Mouse (Mus musculus) embryo, embryonic 11.5 days (tissue): ENCODE measurements at regions not wholly inside any gene's neighbourhood (a gene's known extent, or its start where the extent isn't known, plus 50 kb on each side); places are given as distances from the start of the nearest gene placed in this dataset.
"Not testable (repeated sequence)": the region's sequence is repeated elsewhere in the genome, so short reads cannot be mapped to it uniquely, and the experiment has no call there.

Experiments
- DNase-seq: peaks from one replicate; pipeline ENCODE4 v3.0.0-alpha.2; 2012; ENCODE audit warnings: low read depth, low spot score

- DNase-seq, result not testable (repeated sequence)
These were observed 524.8 kb downstream of the Dad1 start for GRCm38 (mm10) chr14:53729149-53729548.

GRCm38 (mm10) chr14:53726914-53727313 lies 527.0 kb downstream of the Dad1 start:
- DNase-seq, result not testable (repeated sequence)

GRCm38 (mm10) chr14:53723611-53724010 lies 530.3 kb downstream of the Dad1 start:
- not testable (repeated sequence) for DNase-seq

DNA sequence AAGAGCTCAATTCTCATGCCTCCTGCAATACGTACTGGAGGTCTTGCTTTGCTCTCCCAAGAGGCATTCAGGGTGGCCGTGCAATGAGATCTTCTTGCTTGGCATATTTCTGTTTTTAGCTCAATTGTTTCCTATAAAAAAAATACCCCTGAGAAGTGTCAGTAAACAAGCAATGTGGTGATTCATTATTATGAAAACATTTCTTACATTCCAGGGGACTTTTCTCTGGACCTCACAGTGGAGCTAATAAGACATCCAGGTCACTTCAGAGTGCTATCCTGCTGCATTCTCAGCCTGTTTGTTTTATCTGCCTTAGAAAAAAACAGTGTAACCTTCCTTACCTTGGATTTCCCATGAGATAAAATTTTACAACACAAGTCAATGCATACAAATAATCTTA lies 532.0 kb downstream of the Dad1 start:
- DNase-seq, result not testable (repeated sequence)

DNA sequence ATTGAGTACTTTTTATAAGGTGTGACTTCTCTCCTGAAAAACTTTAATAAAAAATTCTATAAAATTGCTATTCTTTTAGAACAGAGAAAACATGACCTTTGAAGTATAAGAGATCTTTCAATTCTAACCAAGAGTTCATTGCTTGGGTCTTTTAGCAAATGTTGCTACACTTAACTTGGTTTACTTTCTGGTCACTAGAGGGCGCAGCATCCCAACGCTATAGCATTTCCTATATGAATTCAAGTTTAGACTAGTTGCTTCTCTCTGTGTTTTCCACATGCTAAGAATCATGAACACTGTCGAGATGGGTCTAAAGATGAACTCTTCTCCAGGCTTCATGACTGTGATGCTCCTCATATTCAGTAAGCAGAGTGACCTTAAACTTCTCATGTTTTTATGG lies 544.3 kb downstream of the Dad1 start:
- not testable (repeated sequence) for DNase-seq

DNA sequence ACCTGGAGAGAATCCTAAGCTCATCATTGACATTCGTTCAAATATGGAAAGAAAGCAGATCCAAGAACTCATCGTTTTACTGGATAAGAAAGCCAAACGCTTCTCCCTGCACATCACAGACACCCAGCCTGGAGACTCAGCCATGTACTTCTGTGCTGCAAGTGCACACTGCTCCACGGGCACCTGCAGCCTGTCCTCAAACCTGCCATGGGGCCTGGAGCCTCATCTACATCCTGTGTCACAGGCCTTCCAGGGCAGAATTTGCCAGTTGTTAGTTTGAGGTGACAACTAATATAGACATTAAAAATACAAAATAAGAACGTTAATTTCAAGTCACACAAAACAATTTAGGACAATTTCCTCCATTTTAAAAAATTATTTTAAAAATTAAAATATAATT lies 549.6 kb downstream of the Dad1 start:
- not testable (repeated sequence) for DNase-seq

GRCm38 (mm10) chr14:53703593-53703992 lies 550.3 kb downstream of the Dad1 start:
- DNase-seq, result not testable (repeated sequence)

DNA sequence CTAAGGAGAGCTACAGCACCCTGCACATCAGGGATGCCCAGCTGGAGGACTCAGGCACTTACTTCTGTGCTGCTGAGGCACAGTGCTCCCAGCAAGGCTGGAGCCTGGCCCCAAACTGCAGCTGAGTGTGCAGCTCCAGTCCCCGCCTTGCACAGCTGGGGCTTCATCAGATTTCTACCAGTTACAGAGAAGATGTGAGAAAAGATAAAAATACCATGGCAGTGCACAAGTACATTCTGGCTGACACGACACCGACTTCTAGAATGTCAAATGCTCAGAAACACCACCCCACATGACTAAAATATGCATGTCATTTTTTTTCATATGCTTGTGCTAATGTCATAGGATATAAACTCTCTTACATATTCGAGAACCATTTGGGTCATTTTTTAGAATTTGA lies 569.8 kb downstream of the Dad1 start:
- DNase-seq, result not testable (repeated sequence)

- DNase-seq, result not testable (repeated sequence)
These were observed 570.4 kb downstream of the Dad1 start for GRCm38 (mm10) chr14:53683361-53684015.

GRCm38 (mm10) chr14:53682679-53683078 lies 571.2 kb downstream of the Dad1 start:
- DNase-seq, result not testable (repeated sequence)

DNA sequence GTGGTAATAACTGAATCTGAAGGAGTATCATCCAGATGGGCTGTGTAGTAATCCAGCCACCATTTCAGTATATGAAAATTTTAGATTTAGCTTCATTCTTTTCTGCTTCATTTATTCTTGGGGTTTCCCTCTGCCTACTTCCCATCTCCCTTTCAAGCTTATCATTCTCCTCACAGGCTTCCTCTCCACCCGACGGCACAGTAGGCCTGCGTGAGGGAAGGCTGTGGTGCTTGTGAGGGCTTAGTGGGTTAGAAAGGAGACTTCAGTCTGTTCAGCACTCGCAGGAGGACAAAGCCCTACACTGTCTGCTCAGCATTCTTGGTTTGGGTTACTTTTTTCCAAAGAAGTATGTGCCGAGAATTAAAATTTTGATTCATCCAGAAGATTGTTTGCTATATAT lies 572.6 kb downstream of the Dad1 start:
- not testable (repeated sequence) for DNase-seq

- DNase-seq, result not testable (repeated sequence)
These were observed 588.2 kb downstream of the Dad1 start for GRCm38 (mm10) chr14:53665681-53666080.

GRCm38 (mm10) chr14:53662700-53663355 lies 591.1 kb downstream of the Dad1 start:
- DNase-seq, result not testable (repeated sequence)

- DNase-seq, result not testable (repeated sequence)
These were observed 599.2 kb downstream of the Dad1 start for GRCm38 (mm10) chr14:53654669-53655068.

DNA sequence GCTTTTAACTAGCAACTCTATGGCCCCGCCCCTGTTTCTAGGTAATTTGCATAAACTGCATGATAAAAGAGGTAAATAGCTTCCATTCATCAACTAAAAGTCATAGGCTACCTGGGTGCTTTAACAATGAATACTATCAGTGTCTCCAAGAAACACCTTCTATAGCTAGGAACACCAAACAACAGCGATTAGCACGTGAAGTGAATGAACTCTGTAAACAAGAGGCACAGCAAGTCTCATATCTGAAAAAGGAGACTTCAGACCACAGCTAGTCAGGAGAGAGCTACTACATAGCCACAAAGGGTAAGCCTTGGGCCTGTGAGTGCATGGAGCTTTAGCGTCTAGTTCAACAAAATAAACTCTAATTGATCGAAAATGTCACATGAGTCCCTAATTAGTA lies 602.8 kb downstream of the Dad1 start:
- not testable (repeated sequence) for DNase-seq

- not testable (repeated sequence) for DNase-seq
These were observed 604.7 kb downstream of the Dad1 start for GRCm38 (mm10) chr14:53649189-53649588.

- DNase-seq, result not testable (repeated sequence)
These were observed 613.5 kb downstream of the Dad1 start for GRCm38 (mm10) chr14:53640441-53640840.

DNA sequence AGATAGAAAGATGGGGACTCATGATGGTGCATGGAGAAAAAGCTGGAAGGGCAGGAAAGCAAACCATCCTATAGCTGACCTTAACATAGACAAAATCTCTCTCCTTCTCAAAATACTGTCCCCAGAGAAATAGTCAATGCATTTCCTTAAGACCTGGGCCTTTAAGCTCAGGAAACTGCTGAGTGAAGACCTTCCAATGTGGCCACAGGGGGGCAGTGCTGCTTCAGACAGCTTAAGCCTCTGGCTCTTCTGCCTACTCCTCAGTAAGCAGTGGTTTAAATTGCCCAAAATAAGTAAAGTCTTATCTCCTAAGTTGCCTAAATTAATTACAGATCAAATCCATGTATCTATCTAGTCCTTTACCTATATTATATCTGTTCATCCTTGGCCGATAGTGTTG lies 616.2 kb downstream of the Dad1 start:
- peak; percentile 20 for DNase-seq

DNA sequence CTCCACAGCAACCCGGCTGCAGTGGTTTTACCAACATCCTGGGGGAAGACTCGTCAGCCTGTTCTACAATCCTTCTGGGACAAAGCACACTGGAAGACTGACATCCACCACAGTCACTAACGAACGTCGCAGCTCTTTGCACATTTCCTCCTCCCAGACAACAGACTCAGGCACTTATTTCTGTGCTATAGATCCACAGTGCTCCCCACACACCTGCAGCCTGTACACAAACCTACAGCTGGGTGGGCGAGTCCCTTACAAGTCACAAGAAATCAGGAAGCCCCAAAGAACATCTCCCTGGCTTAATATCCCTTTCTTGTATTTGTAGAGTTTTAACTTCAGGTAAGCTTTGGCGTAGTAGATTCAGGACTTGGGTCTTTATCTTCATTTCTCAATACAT lies 618.7 kb downstream of the Dad1 start:
- not testable (repeated sequence) for DNase-seq

GRCm38 (mm10) chr14:53634320-53634979 lies 619.5 kb downstream of the Dad1 start:
- not testable (repeated sequence) for DNase-seq

DNA sequence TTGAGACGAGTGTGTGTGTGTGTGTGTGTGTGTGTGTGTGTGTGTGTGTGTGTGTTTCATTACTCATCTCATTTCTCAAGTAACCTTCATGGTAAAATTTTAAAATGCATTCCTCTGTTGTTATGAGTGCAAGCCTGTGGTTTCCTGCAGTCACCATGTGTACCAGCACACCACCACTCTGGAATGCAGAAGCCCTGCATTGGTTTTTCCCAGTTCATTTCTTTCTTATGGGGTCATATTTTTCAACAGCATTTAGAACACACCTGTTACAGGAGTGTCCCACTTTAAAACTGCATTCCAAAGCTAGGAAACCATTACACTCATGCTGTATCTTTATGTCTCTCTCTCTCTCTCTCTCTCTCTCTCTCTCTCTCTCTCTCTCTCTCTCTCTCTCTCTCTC lies 620.2 kb downstream of the Dad1 start:
- DNase-seq, result not testable (repeated sequence)

DNA sequence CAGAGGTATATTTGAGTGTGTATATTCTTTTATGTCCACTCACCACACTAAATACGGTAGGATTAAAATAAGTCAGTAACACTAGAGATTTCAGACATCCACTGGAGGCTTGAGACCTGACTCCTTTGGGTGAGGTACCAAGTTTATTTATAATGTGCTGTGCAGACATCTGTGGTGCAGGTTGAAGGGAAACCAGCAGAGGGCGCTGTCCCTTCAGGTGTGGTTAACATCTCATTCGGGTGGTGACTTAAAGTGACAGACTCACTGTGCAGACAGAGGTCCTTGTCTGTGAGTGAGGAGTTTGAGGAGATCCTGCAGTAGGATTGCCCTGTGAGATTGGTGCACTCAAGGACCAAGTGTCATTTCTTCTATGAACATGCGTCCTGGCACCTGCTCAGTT lies 632.5 kb downstream of the Dad1 start:
- DNase-seq, result not testable (repeated sequence)

DNA sequence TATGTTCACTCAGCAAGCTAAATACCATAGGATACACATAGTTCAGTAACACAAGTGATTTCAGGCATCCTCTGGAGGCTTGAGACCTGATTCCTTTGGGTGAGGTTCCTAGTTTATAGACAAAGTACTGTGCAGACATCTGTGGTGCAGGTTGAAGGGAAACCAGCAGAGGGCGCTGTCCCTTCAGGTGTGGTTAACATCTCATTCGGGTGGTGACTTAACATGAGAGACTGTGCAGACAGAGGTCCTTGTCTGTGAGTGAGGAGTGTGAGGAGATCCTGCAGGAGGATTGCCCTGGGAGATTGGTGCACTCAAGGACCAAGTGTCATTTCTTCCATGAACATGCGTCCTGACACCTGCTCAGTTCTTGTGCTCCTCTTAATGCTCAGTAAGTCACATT lies 637.8 kb downstream of the Dad1 start:
- DNase-seq, result not testable (repeated sequence)
